Mouse (Mus musculus) testis, adult 2 months (tissue): ENCODE measurements around the gene Hdac9.

Source experiments
- CTCF ChIP-seq: fragments of 200-500 bp; IDR thresholded peaks from 2 replicates; pipeline ENCODE4 v1.5.1; 2012; ENCODE audit warnings: low read depth, mild to moderate bottlenecking, inconsistent platforms, low read length, moderate library complexity; ENCODE audit not compliant: control insufficient read depth, insufficient read depth, insufficient replicate concordance
- POLR2A ChIP-seq: fragments of 200-500 bp; IDR thresholded peaks from 2 replicates; pipeline ENCODE4 v1.6.1; 2012; ENCODE audit warnings: low read depth, mild to moderate bottlenecking, inconsistent platforms, low read length, moderate library complexity; ENCODE audit not compliant: control insufficient read depth

- no peak for TF ChIP-seq CTCF
- no peak for TF ChIP-seq POLR2A
Measured at GRCm38 (mm10) chr12:34269472-34270040, 647.3 kb downstream of the Hdac9 start.
